Mouse (Mus musculus) thymus, postnatal 0 days (tissue): ENCODE results near the gene Sort1. TPM values are rescaled to one million over a fixed set of nuclear protein-coding genes. Genes with fewer than 3 reads are reported as not detected.

Experiments used
- DNase-seq: peaks from one replicate; pipeline ENCODE4 v3.0.0-alpha.2; 2015; ENCODE audit warnings: low spot score
- polyA plus RNA-seq: library from polyadenylated mRNA; unstranded; fragments of >200 nt; fragmentation: Nextera tagmentation; extraction: Ambion mirVana; gene quantifications from 2 replicates; pipeline ENCODE4 v1.2.1, GENCODE M21; 2015

Sort1 gene
- polyA plus RNA-seq, 1 experiment from 2014 or later = 2.7 TPM

DNA sequence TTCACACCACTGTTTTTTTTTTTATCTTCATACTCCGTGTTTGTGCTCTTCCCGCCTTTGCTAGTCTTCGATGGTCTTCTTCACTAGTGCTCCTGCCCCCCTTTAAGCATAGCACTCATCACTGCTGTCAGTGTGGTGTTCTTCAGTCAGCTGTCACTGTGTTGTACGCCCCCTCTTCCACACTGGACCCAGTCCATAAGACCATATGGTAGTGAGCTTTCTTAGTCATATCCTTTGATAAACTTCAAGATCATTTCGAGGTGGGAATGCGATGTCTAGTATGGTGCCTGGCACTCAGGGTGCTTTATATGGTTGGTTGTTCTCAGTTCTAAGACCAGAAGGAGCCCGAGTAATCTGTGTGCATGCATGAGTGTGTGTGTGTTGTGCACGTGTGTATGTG is 43.4 kb downstream of the Sort1 start:
- no peak for DNase-seq

GRCm38 (mm10) chr3:108327916-108328315 is 44.0 kb downstream of the Sort1 start:
- DNase-seq = no peak

GRCm38 (mm10) chr3:108328441-108328841 is 44.6 kb downstream of the Sort1 start:
- DNase-seq = no peak

GRCm38 (mm10) chr3:108330812-108331211 is 46.9 kb downstream of the Sort1 start:
- no peak for DNase-seq

GRCm38 (mm10) chr3:108336878-108337277 is 53.0 kb downstream of the Sort1 start:
- no peak for DNase-seq

DNA sequence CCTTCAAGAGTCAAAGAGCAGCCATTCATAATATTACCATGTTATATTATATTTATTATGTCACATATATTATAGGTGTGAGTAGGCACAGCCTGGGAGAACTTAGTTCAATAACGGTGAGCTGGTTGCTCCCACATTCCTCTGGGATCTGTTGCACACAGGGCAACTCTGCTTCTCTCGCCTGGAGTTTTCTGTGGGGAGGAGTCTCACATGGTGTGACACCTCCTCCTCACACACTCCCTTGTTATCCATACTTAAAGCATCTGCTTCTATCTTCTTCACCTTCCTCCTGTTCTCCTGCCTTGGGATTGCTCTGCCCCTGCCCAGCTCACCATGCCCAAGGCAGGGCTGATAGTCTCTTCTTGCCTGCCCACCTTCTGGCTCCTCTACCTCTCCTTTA is 57.2 kb downstream of the Sort1 start:
- no peak for DNase-seq

- DNase-seq = no peak
Observed at GRCm38 (mm10) chr3:108342185-108342584, 58.3 kb downstream of the Sort1 start.

DNA sequence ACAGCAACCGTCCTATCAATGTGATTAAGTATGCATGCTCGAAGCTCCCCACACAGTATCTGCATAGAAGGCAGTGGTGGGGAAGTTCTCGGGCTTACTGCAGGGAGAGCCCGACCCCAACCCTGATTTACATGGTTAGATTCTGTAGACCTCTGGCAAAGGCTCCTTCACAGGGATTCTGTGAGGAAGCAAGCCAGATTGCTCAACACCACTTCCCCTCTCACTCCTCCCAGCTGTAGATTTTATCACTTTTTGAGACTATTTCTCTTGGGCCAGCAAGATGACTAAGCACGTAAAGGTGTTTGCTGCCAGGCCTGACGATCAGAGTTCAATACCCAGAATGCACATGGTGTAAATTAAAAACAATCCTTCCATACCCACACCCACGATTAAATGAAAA is 62.0 kb downstream of the Sort1 start:
- no peak for DNase-seq

- DNase-seq = no peak
Observed at GRCm38 (mm10) chr3:108348376-108348775, 64.5 kb downstream of the Sort1 start.

GRCm38 (mm10) chr3:108355245-108355644 is 71.4 kb downstream of the Sort1 start:
- DNase-seq = no peak

DNA sequence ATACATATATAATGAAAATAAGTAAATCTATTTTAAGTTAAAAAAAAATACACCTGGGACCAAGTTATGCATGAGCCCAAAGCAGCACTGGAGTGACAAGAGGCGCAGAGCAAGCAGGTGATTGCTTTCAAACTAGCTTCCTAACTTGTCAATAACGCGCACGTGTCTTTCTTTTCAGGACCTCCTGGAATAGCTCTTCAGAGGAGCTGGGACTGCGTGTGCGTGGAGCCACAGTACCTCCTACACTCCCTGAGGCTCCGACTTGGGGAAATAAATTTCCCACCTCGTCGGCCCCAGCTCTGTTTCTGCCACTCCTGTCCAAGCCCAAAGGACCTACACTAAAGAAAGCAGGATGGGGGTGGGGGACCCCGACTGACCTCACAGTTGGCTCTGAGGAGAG is 73.2 kb downstream of the Sort1 start:
- DNase-seq = no peak

DNA sequence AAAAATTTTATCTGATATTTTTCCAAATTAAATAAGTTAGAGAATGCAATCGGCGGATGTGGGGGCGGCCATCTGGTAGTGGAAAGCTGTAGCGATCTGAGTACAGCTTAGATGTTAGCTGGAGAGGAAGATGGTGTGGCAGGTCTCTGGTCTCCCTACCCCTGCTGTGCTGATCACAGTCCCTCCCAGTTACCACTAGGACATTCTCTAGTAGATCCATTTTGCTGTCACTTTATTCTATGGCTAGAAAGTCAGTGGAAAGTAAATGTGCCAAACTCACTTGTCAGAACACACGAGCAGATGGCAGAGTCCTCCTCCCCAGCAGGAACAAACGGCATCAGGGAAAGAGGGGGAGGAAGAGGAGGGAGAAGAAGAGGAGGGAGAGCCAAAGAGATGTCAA is 74.6 kb downstream of the Sort1 start:
- DNase-seq = no peak

DNA sequence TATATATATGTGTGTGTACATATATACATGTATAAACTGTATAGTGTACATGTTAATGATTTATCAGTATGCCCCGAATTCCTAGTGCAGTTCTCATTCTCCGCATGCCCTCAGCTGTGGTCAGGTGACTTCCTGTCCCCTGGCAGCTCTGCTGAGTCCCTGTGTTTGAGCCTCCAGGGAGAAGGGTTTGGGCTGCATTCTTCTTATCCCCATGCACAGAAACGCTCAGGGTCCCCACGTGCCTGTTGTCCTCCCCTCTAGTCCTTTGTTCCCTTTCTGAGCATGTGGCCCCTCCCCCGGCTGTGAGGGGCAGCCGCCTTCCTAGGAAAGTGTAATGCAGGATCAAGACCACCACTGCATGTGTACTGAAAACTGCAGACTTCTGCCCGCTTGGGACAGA is 77.0 kb downstream of the Sort1 start:
- peak; percentile 16 for DNase-seq

GRCm38 (mm10) chr3:108363626-108364025 is 79.7 kb downstream of the Sort1 start:
- no peak for DNase-seq

DNA sequence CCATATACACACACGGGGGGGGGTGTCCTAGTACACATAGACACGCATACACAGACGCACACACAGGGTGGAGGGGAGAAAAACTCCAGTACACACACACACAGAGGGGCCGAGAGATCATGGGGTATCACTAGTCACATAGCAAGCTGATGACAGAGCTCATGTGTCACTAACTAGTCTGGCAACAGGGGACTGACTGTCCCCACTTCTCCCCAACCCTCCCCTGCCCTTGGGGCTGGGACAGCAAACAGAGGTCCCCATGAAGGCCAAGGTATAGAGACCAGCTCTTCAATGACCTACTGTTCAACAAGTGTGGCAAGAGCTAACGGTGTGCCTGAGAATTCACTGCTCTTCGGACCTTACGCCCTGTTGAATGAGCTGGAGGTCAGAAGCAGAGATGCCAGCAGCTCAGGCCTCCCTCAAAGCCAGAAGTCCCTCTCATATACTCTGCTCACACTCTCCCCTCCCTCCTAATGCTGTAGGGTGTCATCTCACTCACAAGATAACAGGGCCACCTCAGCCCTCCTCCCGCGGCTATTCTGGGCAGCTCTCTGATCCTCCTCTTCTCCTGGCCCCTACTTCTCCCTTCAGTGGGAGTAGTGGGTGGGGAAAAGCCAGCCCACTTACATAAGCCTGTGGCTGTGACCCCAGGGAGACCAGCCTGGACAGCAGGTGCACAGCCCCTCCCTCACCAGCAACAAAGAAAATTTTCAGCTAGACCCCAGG is 80.6 kb downstream of the Sort1 start, which contains the start of gene Mybphl:
TSS of gene Mybphl (plus strand) at position 642 of the 726 bp plus-strand sequence.
- DNase-seq = no peak

GRCm38 (mm10) chr3:108367173-108367572 is 83.3 kb downstream of the Sort1 start:
- no peak for DNase-seq

DNA sequence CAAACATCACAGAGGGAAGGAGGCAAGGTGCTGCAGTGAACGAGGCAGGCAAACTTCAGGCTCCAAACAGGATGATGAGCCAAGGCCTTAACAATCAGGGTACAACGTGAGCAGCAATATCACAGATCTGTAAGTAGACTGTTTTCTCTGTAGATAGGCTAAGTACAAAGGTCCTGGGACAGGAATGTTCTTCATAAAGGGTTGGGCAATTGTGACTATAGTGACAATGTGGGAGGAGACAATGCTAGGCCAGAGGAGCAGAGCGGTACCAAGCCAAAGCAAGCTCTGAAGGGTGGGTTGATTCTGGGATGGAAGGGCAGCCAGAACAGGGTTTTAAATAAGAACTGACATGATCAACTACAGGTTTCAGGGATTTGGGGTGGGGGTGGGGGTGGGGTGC is 83.9 kb downstream of the Sort1 start:
- no peak for DNase-seq

DNA sequence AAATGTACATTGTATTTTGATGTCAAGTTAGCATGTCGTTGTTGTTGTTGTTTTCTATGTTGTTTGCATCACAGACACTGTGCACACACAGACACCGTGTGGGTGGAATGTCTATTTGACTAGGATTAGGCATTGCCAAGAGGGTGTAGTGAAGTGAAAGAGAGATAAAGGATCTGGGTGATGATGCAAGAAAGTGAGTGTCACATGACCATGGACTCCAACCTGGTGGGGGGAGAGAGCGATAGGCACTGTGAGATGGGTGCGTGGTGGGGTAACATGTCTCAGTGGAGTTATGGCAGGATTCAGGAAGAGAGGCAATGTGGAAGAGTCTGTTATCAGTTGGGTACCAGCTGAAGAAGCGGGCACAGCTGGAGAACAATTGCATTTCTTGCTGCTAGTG is 84.8 kb downstream of the Sort1 start:
- DNase-seq = no peak

DNA sequence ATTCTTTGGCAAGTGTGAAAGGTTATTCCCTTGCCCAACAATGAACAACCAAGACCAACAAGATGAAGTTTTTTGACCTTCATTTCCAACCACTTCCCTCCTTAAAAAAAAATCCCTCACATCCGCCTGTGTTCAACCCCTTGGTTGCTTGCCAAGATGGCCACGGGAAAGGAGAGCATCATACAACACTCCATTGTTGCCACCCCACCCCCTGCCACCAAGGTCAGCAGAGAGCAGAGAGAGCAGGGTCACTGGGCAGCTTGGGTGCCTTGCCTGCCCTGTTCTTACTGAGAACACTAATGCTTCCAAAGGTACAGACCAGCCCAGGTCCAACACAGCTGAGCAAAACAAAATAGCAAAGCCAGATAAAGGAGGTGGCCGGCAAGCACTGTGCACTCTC is 88.4 kb downstream of the Sort1 start:
- no peak for DNase-seq

- no peak for DNase-seq
Observed at GRCm38 (mm10) chr3:108372691-108373090, 88.8 kb downstream of the Sort1 start.

DNA sequence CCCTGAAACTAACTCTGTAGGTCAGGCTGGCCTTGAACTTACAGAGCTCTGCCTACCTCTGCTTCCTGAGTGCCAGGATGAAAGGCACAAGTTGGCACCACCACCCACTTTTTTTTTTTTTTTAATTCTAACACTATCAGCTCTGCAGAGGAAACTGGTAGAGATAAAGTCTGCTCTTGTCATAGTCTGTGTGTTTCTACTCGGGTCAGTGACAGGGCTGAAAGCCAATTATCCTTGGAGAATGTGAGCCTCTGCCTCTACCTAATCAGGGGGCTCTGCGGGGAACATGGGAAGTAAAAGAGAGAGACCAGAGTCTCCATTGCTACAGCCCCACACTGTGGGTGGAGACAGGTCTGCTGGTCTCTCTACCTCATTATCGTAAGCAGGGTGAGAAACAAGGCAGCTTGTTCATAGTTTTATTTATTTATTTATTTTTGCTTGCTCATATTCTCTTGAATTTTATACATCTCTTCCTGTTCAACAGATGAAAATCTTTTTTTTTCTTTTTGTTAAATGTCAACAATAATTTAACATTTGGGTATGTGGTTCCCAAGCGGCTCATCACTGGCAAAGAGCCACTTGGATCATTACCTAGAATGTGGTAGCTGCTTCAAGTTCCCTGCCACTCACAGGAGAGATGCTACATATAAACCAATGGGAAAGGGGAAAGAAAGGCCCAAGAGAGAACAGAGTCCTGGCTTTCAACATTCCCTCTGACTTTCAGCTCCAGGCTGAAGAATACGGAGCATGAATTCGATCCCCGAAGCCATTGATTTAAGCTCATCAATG is 95.2 kb downstream of the Sort1 start:
- no peak for DNase-seq

- DNase-seq = peak; percentile 16
Observed at GRCm38 (mm10) chr3:108380695-108381094, 96.8 kb downstream of the Sort1 start.
